Mouse (Mus musculus) embryonic facial prominence, embryonic 12.5 days (tissue): ENCODE measurements around the gene Lsm2. TPM values are rescaled to one million over a fixed set of nuclear protein-coding genes. Genes with fewer than 3 reads are reported as not detected.
"Not testable (repeated sequence)": the region's sequence is repeated elsewhere in the genome, so short reads cannot be mapped to it uniquely, and the experiment has no call there.

Experiments used
- ATAC-seq: fragments of 200-750 bp; cut with Nextera tagmentation; 2 replicates; pipeline ENCODE4 v1.8.0; 2017; ENCODE audit not compliant: insufficient number of reproducible peaks, insufficient read depth, low FRiP score, low TSS enrichment
- H3K27ac ChIP-seq: fragments of 300-500 bp; sonication (generic); 2 replicates; pipeline ENCODE4 v1.5.1; 2016; ENCODE audit warnings: mild to moderate bottlenecking
- H3K27me3 ChIP-seq: fragments of 300-500 bp; sonication (generic); 2 replicates; pipeline ENCODE4 v1.6.1; 2016; ENCODE audit warnings: mild to moderate bottlenecking, moderate library complexity
- H3K36me3 ChIP-seq: fragments of 300-500 bp; sonication (generic); 2 replicates; pipeline ENCODE4 v1.6.1; 2016; ENCODE audit warnings: mild to moderate bottlenecking
- H3K4me1 ChIP-seq: fragments of 300-500 bp; sonication (generic); 2 replicates; pipeline ENCODE4 v1.6.1; 2016
- H3K4me2 ChIP-seq: fragments of 300-500 bp; sonication (generic); replicated peaks from 2 replicates; pipeline ENCODE4 v1.6.1; 2016; ENCODE audit warnings: mild to moderate bottlenecking, moderate library complexity
- H3K4me3 ChIP-seq: fragments of 300-500 bp; sonication (generic); 2 replicates; pipeline ENCODE4 v1.5.1; 2016; ENCODE audit warnings: mild to moderate bottlenecking
- H3K9ac ChIP-seq: fragments of 300-500 bp; sonication (generic); 2 replicates; pipeline ENCODE4 v1.6.1; 2016; ENCODE audit warnings: mild to moderate bottlenecking, moderate library complexity
- H3K9me3 ChIP-seq: fragments of 300-500 bp; sonication (generic); 2 replicates; pipeline ENCODE4 v1.6.1; 2016; ENCODE audit warnings: mild to moderate bottlenecking, moderate library complexity
- WGBS: fragments of 180-500 bp; shearing (Covaris S2); methylation state at CpG from one replicate; pipeline ENCODE4 v1.1.7; 2016; 5-methylcytosine and 5-hydroxymethylcytosine counted together
- polyA plus RNA-seq: library from polyadenylated mRNA; unstranded; fragments of >200 nt; fragmentation: Nextera tagmentation; extraction: Ambion mirVana; gene quantifications from 2 replicates; pipeline ENCODE4 v1.2.1, GENCODE M21; 2016

Lsm2 gene
- polyA plus RNA-seq, 1 experiment from 2014 or later = 212 TPM

DNA sequence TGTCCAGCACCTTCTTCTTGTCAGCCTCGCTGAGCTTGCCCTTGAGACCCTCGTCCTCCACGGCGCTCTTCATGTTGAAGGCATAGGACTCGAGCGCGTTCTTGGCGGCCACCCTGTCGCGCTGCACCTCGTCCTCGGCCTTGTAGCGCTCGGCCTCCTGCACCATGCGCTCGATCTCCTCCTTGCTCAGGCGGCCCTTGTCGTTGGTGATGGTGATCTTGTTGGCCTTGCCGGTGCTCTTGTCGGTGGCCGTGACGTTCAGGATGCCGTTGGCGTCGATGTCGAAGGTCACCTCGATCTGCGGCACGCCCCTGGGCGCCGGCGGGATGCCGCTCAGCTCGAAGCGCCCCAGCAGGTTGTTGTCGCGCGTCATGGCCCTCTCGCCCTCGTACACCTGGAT, 24.4 kb upstream of the Lsm2 start:
- H3K4me3 ChIP-seq, H3K9ac ChIP-seq, H3K9me3 ChIP-seq, ATAC-seq, H3K36me3 ChIP-seq, H3K27me3 ChIP-seq, H3K4me2 ChIP-seq, H3K4me1 ChIP-seq, H3K27ac ChIP-seq: not testable (repeated sequence)
- WGBS = 31% methylated on average over 37 of the region's 40 CpGs

DNA sequence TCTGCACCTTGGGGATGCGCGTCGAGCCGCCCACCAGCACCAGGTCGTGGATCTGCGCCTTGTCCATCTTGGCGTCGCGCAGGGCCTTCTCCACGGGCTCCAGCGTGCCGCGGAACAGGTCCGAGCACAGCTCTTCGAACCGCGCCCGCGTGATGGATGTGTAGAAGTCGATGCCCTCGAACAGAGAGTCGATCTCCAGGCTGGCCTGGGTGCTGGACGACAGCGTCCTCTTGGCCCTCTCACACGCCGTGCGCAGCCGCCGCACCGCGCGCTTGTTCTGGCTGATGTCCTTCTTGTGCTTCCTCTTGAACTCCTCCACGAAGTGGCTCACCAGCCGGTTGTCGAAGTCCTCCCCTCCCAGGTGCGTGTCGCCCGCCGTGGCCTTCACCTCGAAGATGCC, 23.7 kb upstream of the Lsm2 start:
- H3K36me3 ChIP-seq, ATAC-seq, H3K4me3 ChIP-seq, H3K27me3 ChIP-seq, H3K4me1 ChIP-seq, H3K4me2 ChIP-seq, H3K9ac ChIP-seq, H3K27ac ChIP-seq, H3K9me3 ChIP-seq: not testable (repeated sequence)
- 27% methylated on average over 31 of the region's 40 CpGs for WGBS

GRCm38 (mm10) chr17:34958734-34959129, 22.9 kb upstream of the Lsm2 start:
- H3K4me3 ChIP-seq = peak overlapping the region; percentile 51
- not testable (repeated sequence) for H3K36me3 ChIP-seq, H3K9me3 ChIP-seq, H3K27ac ChIP-seq, H3K4me1 ChIP-seq, H3K9ac ChIP-seq, H3K27me3 ChIP-seq
- 2% methylated on average over 31 of the region's 47 CpGs for WGBS
- ATAC-seq = peak; percentile 12; the same call in 1 of the 2 replicates
- H3K4me2 ChIP-seq = peak overlapping the region; percentile 57

DNA sequence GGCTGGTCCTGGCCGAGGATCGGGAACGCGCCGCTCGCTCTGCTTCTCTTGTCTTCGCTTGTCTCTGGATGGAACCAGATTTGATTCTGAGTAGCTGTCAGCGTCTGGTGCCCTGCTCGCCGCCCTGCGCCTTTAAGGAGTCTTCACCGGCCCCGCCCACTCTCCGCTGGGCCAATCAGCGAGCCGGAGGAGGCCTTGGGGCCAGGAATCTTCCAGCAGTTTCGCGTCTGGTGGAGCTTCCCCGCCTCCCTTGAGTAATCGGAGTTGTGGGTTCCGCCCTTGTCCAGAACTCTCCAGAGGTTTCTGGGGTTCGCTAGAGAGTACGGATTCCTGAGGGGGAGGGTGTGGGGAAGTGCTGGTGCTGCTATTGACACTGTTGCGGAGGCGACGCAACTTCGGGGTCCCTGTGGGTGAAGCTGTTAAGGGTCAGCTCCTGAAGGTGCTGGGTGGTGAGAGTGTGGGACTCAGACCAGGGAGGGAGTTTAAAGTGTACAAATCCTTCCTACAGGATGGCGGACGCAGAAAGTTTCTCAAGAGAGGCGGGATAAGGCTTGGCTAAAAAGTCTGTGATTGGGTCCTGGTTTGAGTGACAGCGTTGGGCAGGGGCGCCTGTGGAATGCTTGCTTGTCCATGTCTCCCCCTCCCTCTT, 22.4 kb upstream of the Lsm2 start, which contains the start of gene Hspa1b:
TSS of gene Hspa1b (minus strand) at position 109 of the 649 bp plus-strand sequence.
- WGBS = under 1% methylated on average over 30 of the region's 32 CpGs
- H3K36me3 ChIP-seq, H3K27me3 ChIP-seq, H3K4me1 ChIP-seq, H3K9me3 ChIP-seq: not testable (repeated sequence)
- peak within 1 kb of the TSS; percentile 65 for H3K9ac ChIP-seq
- ATAC-seq = peak; percentile 84
- H3K4me2 ChIP-seq = peak within 1 kb of the TSS; percentile 57
- H3K27ac ChIP-seq = peak within 1 kb of the TSS; percentile 93
- H3K4me3 ChIP-seq = peak within 1 kb of the TSS; percentile 51

GRCm38 (mm10) chr17:34959881-34960515, 21.7 kb upstream of the Lsm2 start:
- no peak for ATAC-seq
- Histone ChIP-seq H3K27me3 (peaks cover 8% of the 10 kb centered on the region), H3K36me3 (no peaks in the 10 kb centered on the region), H3K4me3 (peak overlapping the region; percentile 51), H3K27ac (peak overlapping the region; percentile 93), H3K4me1 (0 out of 2 replicates have a peak, but pooled peaks cover 5% of the 10 kb centered on the region), H3K9ac (peak overlapping the region; percentile 31), H3K4me2 (peak overlapping the region; percentile 57), H3K9me3 (no peaks in the 10 kb centered on the region)
- 11% methylated on average over 12 of the region's 12 CpGs for WGBS

- no peaks in the 10 kb centered on the region for H3K9me3 ChIP-seq
- H3K27ac ChIP-seq = no peak overlapping the region
- H3K4me3 ChIP-seq = no peak overlapping the region
- no peak overlapping the region for H3K4me2 ChIP-seq
- 0 out of 2 replicates have a peak, but pooled peaks cover 5% of the 10 kb centered on the region for H3K4me1 ChIP-seq
- no peak overlapping the region for H3K9ac ChIP-seq
- no peak for ATAC-seq
- peaks cover 4% of the 10 kb centered on the region for H3K27me3 ChIP-seq
- H3K36me3 ChIP-seq = no peaks in the 10 kb centered on the region
These were observed 20.8 kb upstream of the Lsm2 start for GRCm38 (mm10) chr17:34960702-34961493.

GRCm38 (mm10) chr17:34962125-34962524, 19.5 kb upstream of the Lsm2 start:
- H3K36me3 ChIP-seq = no peaks in the 10 kb centered on the region
- H3K27ac ChIP-seq = no peak overlapping the region
- no peak overlapping the region for H3K4me2 ChIP-seq
- H3K4me3 ChIP-seq = no peak overlapping the region
- 0 out of 2 replicates have a peak, but pooled peaks cover 5% of the 10 kb centered on the region for H3K4me1 ChIP-seq
- no peaks in the 10 kb centered on the region; the same call in 1 of the 2 replicates for H3K27me3 ChIP-seq
- H3K9ac ChIP-seq = no peak overlapping the region
- no peaks in the 10 kb centered on the region for H3K9me3 ChIP-seq
- WGBS = 25% methylated on average over 3 of the region's 3 CpGs
- no peak for ATAC-seq

- Histone ChIP-seq H3K27ac (no peak overlapping the region), H3K4me2 (no peak overlapping the region), H3K27me3 (peaks cover 5% of the 10 kb centered on the region), H3K9ac (no peak overlapping the region), H3K4me3 (no peak overlapping the region), H3K4me1 (0 out of 2 replicates have a peak, but pooled peaks cover 5% of the 10 kb centered on the region), H3K9me3 (no peaks in the 10 kb centered on the region), H3K36me3 (no peaks in the 10 kb centered on the region)
- WGBS = 61% methylated on average over 1 of the region's 1 CpGs
- no peak for ATAC-seq
These were observed 18.8 kb upstream of the Lsm2 start for GRCm38 (mm10) chr17:34962841-34963240.

DNA sequence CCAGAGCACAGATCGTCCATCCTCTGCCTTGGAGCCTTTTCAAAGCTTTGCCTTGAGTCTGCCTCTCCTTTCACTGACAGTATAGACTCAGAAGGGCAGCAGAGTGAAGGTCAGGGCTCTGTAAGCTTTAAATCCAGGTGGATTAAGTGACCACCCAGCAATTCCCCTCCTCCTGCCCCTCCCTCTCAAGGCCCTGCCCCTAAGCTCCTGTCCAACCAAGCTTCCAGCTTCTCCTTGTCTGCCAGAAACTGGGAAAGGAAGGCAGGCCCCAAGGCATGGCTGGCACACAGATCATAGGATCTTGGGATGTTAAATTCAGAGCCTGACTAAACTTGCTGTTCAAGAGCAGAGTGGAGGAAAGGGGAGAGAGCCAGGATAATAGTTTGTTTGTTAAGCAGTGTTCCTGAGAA, 17.0 kb upstream of the Lsm2 start:
- H3K9ac ChIP-seq = peak overlapping the region; percentile 36
- H3K27me3 ChIP-seq = peaks cover 23% of the 10 kb centered on the region
- no peak overlapping the region for H3K27ac ChIP-seq

DNA sequence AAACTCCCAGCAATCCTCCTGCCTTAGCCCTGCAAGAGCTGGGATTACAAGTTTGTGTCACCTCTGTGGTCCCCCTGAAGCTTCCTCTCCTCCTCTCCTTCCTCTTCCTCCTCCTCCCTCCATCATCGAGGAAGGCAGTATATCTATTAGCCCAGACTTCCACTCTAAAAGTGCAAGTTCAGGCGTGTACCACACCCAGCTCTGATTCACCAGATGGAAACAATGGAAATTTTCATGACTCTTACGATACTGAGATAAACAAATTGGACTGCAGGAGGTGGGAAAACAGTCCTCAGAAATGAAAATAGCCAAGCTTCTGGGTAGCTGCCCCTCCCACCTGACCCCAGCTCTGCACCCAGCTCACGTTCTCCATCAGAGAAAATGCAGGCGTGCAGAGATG, 16.0 kb upstream of the Lsm2 start:
- no peak overlapping the region for H3K9ac ChIP-seq
- ATAC-seq = no peak
- H3K27ac ChIP-seq = no peak overlapping the region
- no peaks in the 10 kb centered on the region for H3K9me3 ChIP-seq
- no peak overlapping the region for H3K4me3 ChIP-seq
- no peaks in the 10 kb centered on the region for H3K36me3 ChIP-seq
- H3K27me3 ChIP-seq = peaks cover 26% of the 10 kb centered on the region
- H3K4me1 ChIP-seq = no peaks in the 10 kb centered on the region
- WGBS = 75% methylated on average over 5 of the region's 5 CpGs
- no peak overlapping the region for H3K4me2 ChIP-seq

More for the DNA sequence above, 17.0 kb upstream of the Lsm2 start:
- 13% methylated on average over 1 of the region's 1 CpGs for WGBS
- H3K9me3 ChIP-seq = no peaks in the 10 kb centered on the region
- no peak for ATAC-seq
- H3K4me3 ChIP-seq = no peak overlapping the region
- no peaks in the 10 kb centered on the region for H3K36me3 ChIP-seq
- H3K4me2 ChIP-seq = no peak overlapping the region
- 0 out of 2 replicates have a peak, but pooled peaks cover 5% of the 10 kb centered on the region for H3K4me1 ChIP-seq

DNA sequence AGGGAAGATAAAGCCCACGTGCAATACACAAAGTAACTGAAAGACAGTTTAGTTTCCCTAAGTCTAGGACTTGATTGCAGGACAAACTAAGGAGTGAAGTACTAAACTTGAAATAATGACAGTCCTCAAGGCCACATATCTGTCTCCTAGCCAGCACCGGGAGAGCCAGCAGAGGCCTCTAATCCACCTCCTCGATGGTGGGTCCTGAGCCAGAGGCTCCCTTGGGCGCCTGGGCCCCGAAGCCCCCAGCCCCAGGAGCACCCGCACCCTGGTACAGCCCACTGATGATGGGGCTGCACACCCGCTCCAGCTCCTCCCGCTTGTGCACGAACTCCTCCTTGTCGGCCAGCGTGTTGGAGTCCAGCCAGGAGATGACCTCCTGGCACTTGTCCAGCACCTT, 11.8 kb upstream of the Lsm2 start, which contains the start of gene Gm20481:
TSS of gene Gm20481 (plus strand) at position 91 of the 400 bp plus-strand sequence.
- H3K27me3 ChIP-seq = peaks cover 26% of the 10 kb centered on the region
- H3K36me3 ChIP-seq, H3K9me3 ChIP-seq, H3K9ac ChIP-seq, ATAC-seq, H3K27ac ChIP-seq, H3K4me1 ChIP-seq, H3K4me2 ChIP-seq, H3K4me3 ChIP-seq: not testable (repeated sequence)
- WGBS = 61% methylated on average over 8 of the region's 11 CpGs
